Mouse (Mus musculus): ENCODE data around the gene Usp47. TPM values are rescaled to one million over a fixed set of nuclear protein-coding genes. Genes with fewer than 3 reads are reported as not detected.

The Usp47 gene
- polyA plus RNA-seq, 1 experiment from 2014 or later: 110 TPM

DNA sequence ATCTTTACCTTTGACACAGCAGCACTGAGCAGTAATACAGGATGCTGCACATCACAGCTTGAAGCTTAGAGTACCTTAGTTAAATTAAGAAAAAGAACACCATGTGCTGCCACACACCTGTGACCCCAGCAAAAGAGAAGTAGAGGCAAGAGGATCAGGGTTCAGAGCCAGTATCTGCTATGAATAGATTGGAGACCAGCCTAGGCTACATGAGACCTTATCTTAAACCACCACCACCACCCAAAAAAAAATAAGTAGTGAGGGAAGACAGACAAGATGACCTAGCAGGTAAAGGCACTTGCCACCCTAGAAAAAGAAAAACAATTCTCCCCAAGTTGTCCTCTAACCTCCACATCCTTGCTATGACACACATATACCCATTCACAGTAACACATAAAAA, 85.5 kb downstream of the Usp47 start:
- peaks cover 83% of the 10 kb centered on the region for H3K36me3 ChIP-seq
- H3K4me2 ChIP-seq (replicated peaks): no peak overlapping the region
- no peak overlapping the region for H3K27ac ChIP-seq
- no peaks in the 10 kb centered on the region for H3K9me3 ChIP-seq (replicated peaks)
- no peaks in the 10 kb centered on the region for H3K27me3 ChIP-seq
- no peak for ATAC-seq (ENCODE audit: low FRiP score)
- H3K4me1 ChIP-seq: no peaks in the 10 kb centered on the region
- H3K4me3 ChIP-seq: no peak overlapping the region
- no peak overlapping the region for H3K9ac ChIP-seq

- no peaks in the 10 kb centered on the region for H3K4me1 ChIP-seq
- H3K9ac ChIP-seq: no peak overlapping the region
- 92% methylated on average over 19 of the region's 19 CpGs for WGBS
- no peaks in the 10 kb centered on the region for H3K9me3 ChIP-seq (replicated peaks)
- no peak overlapping the region for H3K4me2 ChIP-seq (replicated peaks)
- H3K27me3 ChIP-seq: no peaks in the 10 kb centered on the region
- peaks cover 72% of the 10 kb centered on the region for H3K36me3 ChIP-seq
- no peak overlapping the region for H3K4me3 ChIP-seq
- ATAC-seq (ENCODE audit: low FRiP score): no peak
- no peak overlapping the region for H3K27ac ChIP-seq
These were observed 87.5 kb downstream of the Usp47 start for GRCm38 (mm10) chr7:112110638-112111372.

- ATAC-seq (ENCODE audit: low FRiP score): no peak
- H3K36me3 ChIP-seq: peaks cover 14% of the 10 kb centered on the region; the same call in 1 of the 2 replicates
These were observed 94.2 kb downstream of the Usp47 start for GRCm38 (mm10) chr7:112117501-112117900.

DNA sequence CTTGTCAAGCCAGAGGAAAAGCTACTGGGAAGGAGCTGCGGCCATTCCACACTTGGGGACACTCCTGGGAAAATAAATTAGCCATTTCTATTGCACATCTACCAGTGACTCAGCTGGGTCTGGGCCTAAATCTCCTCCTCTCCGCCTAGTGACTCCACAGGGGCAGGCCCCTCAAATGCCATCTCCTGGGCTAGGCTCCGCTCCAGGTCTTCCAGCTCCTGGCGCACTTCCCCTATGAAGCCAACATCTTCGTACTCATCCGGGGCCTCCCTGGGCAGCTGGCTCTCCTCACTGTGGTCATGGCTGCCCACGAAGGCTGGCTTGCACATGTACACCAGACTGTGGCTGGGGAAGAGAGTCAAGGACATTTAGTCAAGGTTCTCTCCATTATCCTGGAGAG, 94.8 kb downstream of the Usp47 start:
- Histone ChIP-seq H3K4me1 (peaks cover 13% of the 10 kb centered on the region), H3K4me2 (replicated peaks) (no peak overlapping the region), H3K36me3 (0 out of 2 replicates have a peak, but pooled peaks cover 9% of the 10 kb centered on the region), H3K9me3 (replicated peaks) (no peaks in the 10 kb centered on the region), H3K9ac (no peak overlapping the region), H3K4me3 (no peak overlapping the region), H3K27me3 (no peaks in the 10 kb centered on the region), H3K27ac (no peak overlapping the region)
- WGBS: 91% methylated on average over 7 of the region's 7 CpGs
- ATAC-seq (ENCODE audit: low FRiP score): no peak

More at GRCm38 (mm10) chr7:112117501-112117900, 94.2 kb downstream of the Usp47 start:
- no peak overlapping the region for H3K9ac ChIP-seq
- WGBS: 87% methylated on average over 7 of the region's 7 CpGs
- H3K9me3 ChIP-seq (replicated peaks): no peaks in the 10 kb centered on the region
- no peak overlapping the region for H3K4me2 ChIP-seq (replicated peaks)
- peaks cover 13% of the 10 kb centered on the region for H3K4me1 ChIP-seq
- H3K27ac ChIP-seq: no peak overlapping the region
- no peak overlapping the region for H3K4me3 ChIP-seq
- H3K27me3 ChIP-seq: no peaks in the 10 kb centered on the region

DNA sequence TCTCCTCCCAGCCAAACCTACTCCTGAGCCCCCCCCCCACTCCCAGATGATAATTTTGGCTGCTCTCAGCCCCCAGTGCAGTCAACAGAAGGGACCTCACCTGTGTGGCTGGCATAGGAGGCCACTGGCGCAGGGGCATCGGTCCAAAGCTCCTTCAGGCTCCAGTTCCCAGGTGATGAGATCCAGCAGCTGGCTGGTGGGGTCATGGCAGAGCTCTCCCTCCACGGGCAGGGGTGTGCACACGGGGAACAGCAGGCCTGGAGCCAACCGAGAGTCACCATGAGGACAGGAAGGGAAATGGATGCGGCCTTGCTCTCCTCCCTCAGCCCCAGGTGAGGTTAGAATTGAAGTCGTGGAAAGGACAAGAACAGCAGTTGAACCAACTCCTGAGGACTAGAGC, 95.9 kb downstream of the Usp47 start:
- no peaks in the 10 kb centered on the region for H3K9me3 ChIP-seq (replicated peaks)
- WGBS: 85% methylated on average over 7 of the region's 7 CpGs
- no peak overlapping the region for H3K4me3 ChIP-seq
- H3K4me2 ChIP-seq (replicated peaks): no peak overlapping the region
- H3K27me3 ChIP-seq: no peaks in the 10 kb centered on the region
- no peak overlapping the region for H3K9ac ChIP-seq
- H3K27ac ChIP-seq: no peak overlapping the region
- H3K36me3 ChIP-seq: 0 out of 2 replicates have a peak, but pooled peaks cover 2% of the 10 kb centered on the region
- peaks cover 13% of the 10 kb centered on the region for H3K4me1 ChIP-seq
- ATAC-seq (ENCODE audit: low FRiP score): no peak

- no peak overlapping the region for H3K9ac ChIP-seq
- H3K4me3 ChIP-seq: no peak overlapping the region
- H3K27me3 ChIP-seq: no peaks in the 10 kb centered on the region
- no peak overlapping the region for H3K27ac ChIP-seq
- no peaks in the 10 kb centered on the region for H3K36me3 ChIP-seq
- no peak overlapping the region for H3K4me2 ChIP-seq (replicated peaks)
- H3K4me1 ChIP-seq: peaks cover 13% of the 10 kb centered on the region
- 70% methylated on average over 11 of the region's 11 CpGs for whole genome bisulfite sequencing
- ATAC-seq (ENCODE audit: low FRiP score): no peak
- no peaks in the 10 kb centered on the region for H3K9me3 ChIP-seq (replicated peaks)
These were observed 97.8 kb downstream of the Usp47 start for GRCm38 (mm10) chr7:112120861-112121810.

DNA sequence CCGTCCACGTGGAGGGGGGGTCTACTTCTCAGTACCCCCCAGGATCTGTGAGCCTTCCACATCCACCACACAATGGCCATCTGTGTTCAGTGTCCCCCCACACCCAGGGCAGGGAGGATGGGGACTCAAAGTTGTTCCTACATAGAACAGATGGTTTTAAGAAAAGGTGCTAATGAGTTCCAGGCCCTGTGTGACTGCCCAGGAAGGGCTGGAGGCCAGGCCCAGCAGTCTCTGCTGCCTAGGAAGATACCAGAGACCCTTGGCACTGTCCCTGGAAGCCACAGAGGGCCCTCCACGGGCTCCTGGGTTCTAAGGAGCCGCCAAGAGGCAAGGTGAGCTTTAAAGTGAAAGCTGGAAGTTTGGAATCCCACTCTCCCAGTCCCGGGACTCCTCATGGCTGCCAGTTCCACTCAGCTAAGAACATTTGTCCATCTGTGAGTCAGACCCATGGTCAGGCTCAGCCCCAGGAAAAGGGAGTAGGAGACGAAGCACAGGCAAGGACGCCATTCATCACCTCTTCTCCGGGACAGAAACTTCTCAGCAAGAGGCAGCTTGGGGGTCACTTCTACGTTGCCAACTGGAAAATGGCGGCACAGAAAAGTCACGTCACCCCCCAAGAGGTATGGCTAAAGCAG, 98.7 kb downstream of the Usp47 start:
- no peaks in the 10 kb centered on the region for H3K9me3 ChIP-seq (replicated peaks)
- 78% methylated on average over 11 of the region's 11 CpGs for WGBS
- H3K27me3 ChIP-seq: no peaks in the 10 kb centered on the region
- H3K4me1 ChIP-seq: peaks cover 13% of the 10 kb centered on the region
- no peak overlapping the region for H3K4me2 ChIP-seq (replicated peaks)
- no peak overlapping the region for H3K4me3 ChIP-seq
- ATAC-seq (ENCODE audit: low FRiP score): no peak
- H3K9ac ChIP-seq: no peak overlapping the region
- no peak overlapping the region for H3K27ac ChIP-seq
- H3K36me3 ChIP-seq: no peaks in the 10 kb centered on the region

GRCm38 (mm10) chr7:112123612-112124011, 100.3 kb downstream of the Usp47 start:
- no peak overlapping the region for H3K27ac ChIP-seq
- no peak overlapping the region for H3K9ac ChIP-seq
- H3K36me3 ChIP-seq: no peaks in the 10 kb centered on the region
- H3K4me2 ChIP-seq (replicated peaks): no peak overlapping the region
- ATAC-seq (ENCODE audit: low FRiP score): no peak
- peaks cover 13% of the 10 kb centered on the region for H3K4me1 ChIP-seq
- no peaks in the 10 kb centered on the region for H3K9me3 ChIP-seq (replicated peaks)
- 91% methylated on average over 5 of the region's 5 CpGs for WGBS
- H3K27me3 ChIP-seq: no peaks in the 10 kb centered on the region
- no peak overlapping the region for H3K4me3 ChIP-seq

- Histone ChIP-seq H3K9me3 (replicated peaks) (no peaks in the 10 kb centered on the region), H3K4me3 (no peak overlapping the region), H3K27ac (no peak overlapping the region), H3K9ac (no peak overlapping the region), H3K36me3 (no peaks in the 10 kb centered on the region), H3K27me3 (no peaks in the 10 kb centered on the region), H3K4me2 (replicated peaks) (no peak overlapping the region), H3K4me1 (peaks cover 17% of the 10 kb centered on the region)
- WGBS: 87% methylated on average over 7 of the region's 7 CpGs
- no peak for ATAC-seq (ENCODE audit: low FRiP score)
These were observed 102.4 kb downstream of the Usp47 start for GRCm38 (mm10) chr7:112125625-112126260.

DNA sequence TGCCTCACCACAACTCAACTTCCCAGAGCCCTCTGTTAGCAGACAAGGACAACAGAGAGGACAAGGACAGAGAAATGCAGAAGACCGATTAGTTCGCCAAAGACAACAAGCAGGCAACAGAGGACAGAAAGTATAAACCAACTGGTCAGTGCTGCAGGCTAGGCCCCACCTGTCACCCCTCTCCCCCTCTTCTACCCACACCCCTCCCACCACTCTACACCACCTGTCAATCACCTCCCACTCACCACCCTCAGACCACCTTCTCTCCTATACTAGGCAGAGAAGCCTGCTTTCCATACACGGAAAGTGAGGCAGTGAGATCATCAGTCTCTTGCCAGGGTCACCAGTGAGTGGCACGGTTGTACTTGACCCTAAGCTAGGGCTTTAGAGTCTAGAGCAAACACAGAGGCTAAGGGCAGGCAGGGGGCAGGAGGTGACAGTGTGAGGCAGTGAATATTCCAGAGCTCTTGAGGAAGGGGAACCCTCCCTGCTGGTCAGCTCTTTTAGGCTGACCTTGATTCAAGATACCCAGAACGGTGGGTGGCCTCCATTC, 103.9 kb downstream of the Usp47 start:
- no peak for ATAC-seq (ENCODE audit: low FRiP score)
- 80% methylated on average over 5 of the region's 5 CpGs for WGBS

DNA sequence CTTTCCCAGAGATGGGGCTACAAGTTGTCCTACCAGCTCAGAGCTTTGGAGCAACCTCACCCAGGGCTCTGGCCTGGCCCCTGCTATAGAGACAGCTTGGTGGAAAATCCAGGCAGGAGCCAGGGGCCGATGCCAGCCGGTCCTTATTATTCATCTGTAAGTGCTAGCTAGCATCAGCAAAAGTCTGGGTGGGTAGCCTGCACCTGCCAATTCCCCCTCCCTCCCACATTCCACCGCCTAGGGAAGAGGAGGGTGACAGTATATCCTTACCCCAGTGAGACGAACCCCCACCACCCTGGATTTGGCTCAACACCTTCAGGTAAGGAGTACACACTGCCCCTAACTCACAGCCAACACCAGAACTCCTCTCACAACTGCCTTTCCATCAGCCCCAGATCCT, 104.7 kb downstream of the Usp47 start:
- Histone ChIP-seq H3K36me3 (no peaks in the 10 kb centered on the region), H3K4me1 (peaks cover 7% of the 10 kb centered on the region; the same call in 1 of the 2 replicates), H3K4me3 (no peak overlapping the region), H3K27me3 (no peaks in the 10 kb centered on the region), H3K27ac (no peak overlapping the region), H3K9me3 (replicated peaks) (no peaks in the 10 kb centered on the region), H3K9ac (no peak overlapping the region), H3K4me2 (replicated peaks) (no peak overlapping the region)
- ATAC-seq (ENCODE audit: low FRiP score): no peak
- WGBS: 83% methylated on average over 4 of the region's 4 CpGs

More for the DNA sequence above, 103.9 kb downstream of the Usp47 start:
- Histone ChIP-seq H3K9me3 (replicated peaks) (no peaks in the 10 kb centered on the region), H3K4me2 (replicated peaks) (no peak overlapping the region), H3K9ac (no peak overlapping the region), H3K27me3 (no peaks in the 10 kb centered on the region), H3K4me1 (peaks cover 7% of the 10 kb centered on the region; the same call in 1 of the 2 replicates), H3K36me3 (no peaks in the 10 kb centered on the region), H3K4me3 (no peak overlapping the region), H3K27ac (no peak overlapping the region)
